Mouse (Mus musculus): ENCODE measurements around the gene Samd1. TPM values are rescaled to one million over a fixed set of nuclear protein-coding genes. Genes with fewer than 3 reads are reported as not detected.

Gene Samd1
- total RNA-seq (2021), result 10 to 100 TPM; 54.1 to 56.4 TPM
- long read RNA-seq, transcript Samd1-201 (5 exons, 2,071 nt), result major isoform, 15 of 19 reads
- long read RNA-seq, partial matches to known transcripts, result 3 of 19 reads
- long read RNA-seq, other reads (novel, unspliced or antisense), result 1 of 19 reads

DNA sequence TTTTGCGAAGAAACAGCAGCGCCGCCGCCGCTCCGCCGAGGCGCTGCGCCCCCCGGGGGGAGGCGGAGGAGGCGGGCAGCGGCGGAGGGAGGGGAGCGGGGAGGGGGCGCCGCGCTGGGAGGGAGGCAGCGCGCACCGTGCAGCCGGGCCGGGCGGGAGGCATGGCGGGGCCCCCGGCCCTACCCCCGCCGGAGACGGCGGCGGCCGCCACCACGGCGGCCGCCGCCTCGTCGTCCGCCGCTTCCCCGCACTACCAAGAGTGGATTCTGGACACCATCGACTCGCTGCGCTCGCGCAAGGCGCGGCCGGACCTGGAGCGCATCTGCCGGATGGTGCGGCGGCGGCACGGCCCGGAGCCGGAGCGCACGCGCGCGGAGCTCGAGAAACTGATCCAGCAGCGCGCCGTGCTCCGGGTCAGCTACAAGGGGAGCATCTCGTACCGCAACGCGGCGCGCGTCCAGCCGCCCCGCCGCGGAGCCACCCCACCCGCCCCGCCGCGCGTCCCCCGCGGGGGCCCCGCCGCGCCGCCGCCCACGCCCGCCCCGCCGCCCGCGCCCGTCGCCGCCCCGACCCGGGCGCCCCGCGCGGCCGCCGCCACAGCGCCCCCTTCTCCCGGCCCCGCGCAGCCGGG is at the start of gene Samd1:
Gene Samd1, plus strand, starts transcription at position 162 of the 631 bp plus-strand sequence.
- DNase-seq (ENCODE audit: low spot score in 2 of 2), result peak; percentile 53 to 69

GRCm38 (mm10) chr8:83954749-83955105 is 42.7 kb upstream of the Samd1 start:
- no peak for DNase-seq (ENCODE audit: low spot score in 2 of 2)

GRCm38 (mm10) chr8:83955106-83955957 is 42.1 kb upstream of the Samd1 start, which contains the start of the genes Gm10644 and Asf1b:
TSS of gene Gm10644 (minus strand) at chr8:83955205.
TSS of gene Asf1b (plus strand) at chr8:83955507.
- DNase-seq (ENCODE audit: low spot score in 2 of 2), result peak; percentile 94 to 97

- DNase-seq (ENCODE audit: low spot score in 2 of 2), result no peak
Observed at GRCm38 (mm10) chr8:83955958-83956218, 41.6 kb upstream of the Samd1 start.

- no peak for DNase-seq (ENCODE audit: low spot score in 2 of 2)
Observed at GRCm38 (mm10) chr8:83956789-83957188, 40.7 kb upstream of the Samd1 start.

DNA sequence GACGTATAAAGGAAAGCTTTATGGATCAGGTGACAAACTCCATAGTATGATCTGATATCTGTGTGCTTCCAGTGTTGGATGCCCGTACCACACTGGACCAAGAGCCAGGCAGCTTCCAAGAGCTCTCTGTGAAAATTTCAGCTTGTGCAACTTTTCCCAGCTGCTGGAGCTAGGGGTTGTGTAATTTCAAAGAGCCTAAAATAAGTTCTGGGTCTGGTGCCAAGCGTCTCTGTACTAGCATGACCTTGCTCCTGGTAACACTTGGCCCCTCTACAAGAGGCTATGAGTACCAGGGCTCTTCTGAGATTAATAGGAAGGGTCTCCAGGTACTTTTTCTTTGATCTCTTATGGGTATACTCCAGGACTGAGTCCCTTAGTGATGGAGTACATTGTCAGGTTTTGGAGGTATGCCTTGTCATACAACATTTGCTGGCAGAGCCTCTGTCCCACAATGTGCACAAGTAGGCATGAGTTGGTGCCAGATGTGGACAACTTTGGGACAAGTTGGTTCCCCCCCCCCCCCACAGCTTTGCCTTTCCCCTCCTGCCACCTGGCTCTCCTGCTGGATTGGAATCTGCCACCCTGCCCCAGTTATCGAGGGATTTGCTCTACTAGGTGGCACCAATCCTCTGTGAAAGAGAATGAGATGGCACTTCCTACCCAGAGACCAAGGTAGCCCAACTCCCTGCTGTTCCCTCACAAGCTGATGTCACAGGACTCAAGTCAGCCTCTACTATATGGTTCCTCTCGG is 33.3 kb upstream of the Samd1 start:
- DNase-seq (ENCODE audit: low spot score in 2 of 2), result no peak

DNA sequence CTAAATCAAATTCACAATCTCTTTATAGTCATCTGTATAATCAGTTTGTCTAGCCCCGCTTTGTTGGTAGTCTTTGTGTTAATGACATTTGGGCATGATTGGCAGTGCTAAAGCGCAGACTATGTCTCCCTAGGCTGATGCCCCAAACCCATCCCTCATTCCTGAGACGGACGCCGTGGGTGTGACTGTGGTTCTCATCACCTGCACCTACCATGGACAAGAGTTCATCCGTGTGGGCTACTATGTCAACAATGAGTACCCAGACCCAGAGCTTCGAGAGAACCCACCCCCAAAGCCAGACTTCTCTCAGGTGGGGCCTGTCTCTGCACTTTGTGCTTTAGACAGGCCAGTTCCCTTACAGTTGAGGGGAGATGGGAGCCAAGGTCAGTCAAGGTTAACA is 29.8 kb upstream of the Samd1 start:
- no peak for DNase-seq (ENCODE audit: low spot score in 2 of 2)

GRCm38 (mm10) chr8:83971121-83971520 is 26.4 kb upstream of the Samd1 start:
- no peak for DNase-seq (ENCODE audit: low spot score in 2 of 2)

- no peak for DNase-seq (ENCODE audit: low spot score in 2 of 2)
Observed at GRCm38 (mm10) chr8:83971661-83972060, 25.8 kb upstream of the Samd1 start.

DNA sequence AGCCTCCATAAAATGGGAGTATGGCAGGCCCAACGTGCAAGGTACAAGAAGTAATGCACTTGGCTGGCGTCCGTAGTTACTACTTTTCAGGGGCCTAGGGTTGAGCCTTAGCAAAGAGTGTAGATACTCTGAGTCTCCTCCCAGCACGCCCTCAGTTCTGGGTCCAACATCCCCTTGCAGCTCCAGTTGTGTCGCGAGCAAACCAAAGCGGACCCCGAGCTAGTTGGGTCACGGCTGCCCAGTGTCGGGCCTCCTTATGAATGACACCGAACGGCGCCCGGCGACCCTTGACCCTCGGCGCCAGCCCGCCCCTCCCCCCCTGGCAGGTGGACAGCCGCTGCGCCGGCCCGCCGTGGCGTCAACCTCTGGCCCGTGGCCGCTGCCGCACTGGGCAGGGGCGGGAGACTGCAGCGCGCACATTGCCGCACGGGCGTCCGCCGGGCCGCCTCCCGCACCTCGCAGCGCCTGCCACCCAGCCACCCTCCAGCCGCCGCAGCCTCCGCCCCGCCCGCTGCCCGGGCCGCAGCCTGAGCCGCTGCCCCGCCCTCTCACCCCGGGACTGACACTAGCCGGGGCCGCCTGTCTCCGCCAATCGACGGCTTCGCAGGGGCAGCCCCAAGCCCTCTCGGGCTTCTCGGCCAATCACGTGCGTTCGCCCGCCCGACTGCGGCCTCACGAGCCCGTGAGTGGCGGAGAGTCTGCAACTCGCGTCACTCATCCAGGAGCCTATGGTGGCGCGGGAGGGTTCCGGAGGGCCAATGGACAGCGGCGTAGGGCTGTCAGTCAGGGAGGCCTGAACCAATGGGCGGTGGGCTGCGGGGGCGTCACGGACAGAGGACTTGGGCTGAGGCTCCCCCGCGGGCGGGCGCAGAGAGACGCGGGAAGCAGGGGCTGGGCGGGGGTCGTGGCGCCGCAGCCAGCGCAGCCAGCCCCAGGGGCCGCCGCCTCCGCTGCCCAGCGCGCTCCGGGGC is 25.0 kb upstream of the Samd1 start, which contains the start of gene Prkaca:
Gene Prkaca, plus strand, starts transcription at position 844 of the 971 bp plus-strand sequence.
- DNase-seq (ENCODE audit: low spot score in 2 of 2), result peak; percentile 97 to 98

GRCm38 (mm10) chr8:83973161-83974031 is 24.1 kb upstream of the Samd1 start:
- peak in 1 of 2 experiments; percentile 51 for DNase-seq (ENCODE audit: low spot score in 2 of 2)

- DNase-seq (ENCODE audit: low spot score in 2 of 2), result no peak
Observed at GRCm38 (mm10) chr8:83974521-83974920, 23.0 kb upstream of the Samd1 start.

GRCm38 (mm10) chr8:83976101-83976630 is 21.3 kb upstream of the Samd1 start:
- DNase-seq (ENCODE audit: low spot score in 2 of 2), result no peak

- peak in 1 of 2 experiments; percentile 28 for DNase-seq (ENCODE audit: low spot score in 2 of 2)
Observed at GRCm38 (mm10) chr8:83976779-83977350, 20.6 kb upstream of the Samd1 start.

GRCm38 (mm10) chr8:83977646-83978045 is 19.8 kb upstream of the Samd1 start:
- no peak for DNase-seq (ENCODE audit: low spot score in 2 of 2)

DNA sequence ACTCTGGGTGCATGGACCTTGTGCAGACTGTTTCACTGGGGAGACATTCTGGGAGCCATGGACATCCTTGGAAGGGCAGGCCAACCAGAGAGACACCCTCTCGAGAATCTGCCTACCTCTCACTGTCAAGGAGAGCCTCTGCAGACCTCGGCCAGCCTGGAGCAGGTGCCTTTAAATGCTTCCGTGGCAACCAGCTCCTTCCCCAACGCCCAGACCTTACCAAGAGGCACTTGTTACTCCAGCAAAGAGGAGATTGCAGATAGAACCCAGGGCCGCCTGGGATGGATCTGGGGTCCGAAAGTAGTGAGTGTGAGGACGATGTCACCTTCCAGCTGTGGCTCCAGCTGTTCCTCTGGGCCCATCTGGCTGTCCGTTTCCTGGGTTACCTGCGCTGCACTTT is 19.3 kb upstream of the Samd1 start:
- DNase-seq (ENCODE audit: low spot score in 2 of 2), result no peak

DNA sequence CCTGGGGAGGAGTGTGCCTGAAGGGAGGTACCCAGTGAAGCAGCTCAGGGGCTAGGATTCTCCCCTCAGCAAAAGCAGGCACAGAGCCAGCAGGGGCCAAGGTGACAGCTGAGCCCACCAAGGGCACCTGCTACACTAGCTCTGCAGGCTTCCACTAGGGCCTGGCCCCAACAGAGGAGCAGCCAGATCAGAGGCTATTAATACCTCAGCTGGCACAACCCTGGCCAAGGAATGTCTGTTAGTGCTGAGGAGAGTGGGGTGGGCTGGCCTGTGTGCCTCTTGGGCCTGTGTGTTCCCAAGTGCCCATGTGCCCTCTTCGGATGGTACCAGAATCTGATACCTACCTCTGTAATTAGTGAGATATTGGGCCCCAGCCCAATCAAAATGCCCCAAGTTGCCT is 17.2 kb upstream of the Samd1 start:
- no peak for DNase-seq (ENCODE audit: low spot score in 2 of 2)

DNA sequence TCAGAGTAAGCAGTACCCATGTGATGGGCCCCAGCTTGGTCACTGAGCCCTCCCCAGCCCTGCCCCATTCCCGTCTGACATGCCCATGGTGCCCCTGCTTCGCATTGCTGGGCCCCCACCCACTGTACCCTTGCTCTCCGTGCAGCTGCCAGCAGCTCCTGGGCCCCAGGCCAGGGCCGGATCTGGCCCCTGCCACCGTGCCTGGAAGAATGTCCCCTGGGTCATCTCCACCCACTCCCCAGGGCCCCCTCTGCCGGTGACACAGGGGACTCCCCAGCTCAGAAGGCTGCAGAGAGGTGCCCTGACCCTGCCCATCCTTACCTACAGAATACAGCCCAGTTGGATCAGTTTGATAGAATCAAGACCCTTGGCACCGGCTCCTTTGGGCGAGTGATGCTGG is 16.6 kb upstream of the Samd1 start:
- DNase-seq (ENCODE audit: low spot score in 2 of 2), result no peak

DNA sequence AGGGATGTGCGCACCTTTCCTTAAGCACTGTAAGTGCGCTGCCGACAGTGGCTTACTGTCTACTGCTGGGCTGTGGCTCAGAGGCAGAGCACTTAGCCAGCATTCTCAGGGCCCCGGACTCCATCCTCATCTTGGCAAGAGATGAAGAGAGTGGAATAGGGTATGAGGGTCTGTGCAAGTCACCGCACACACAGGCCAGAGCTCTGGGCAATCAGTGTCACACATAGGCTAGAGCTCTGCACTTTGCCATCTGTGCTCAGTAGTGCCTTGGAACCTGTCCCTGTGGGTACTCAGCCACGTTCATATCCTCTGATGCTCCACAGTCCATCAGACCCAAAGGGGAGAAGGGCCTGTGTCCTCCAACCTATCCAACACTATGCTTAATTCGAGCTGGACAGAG is 15.9 kb upstream of the Samd1 start:
- DNase-seq (ENCODE audit: low spot score in 2 of 2), result no peak

Measured in layer of hippocampus, postnatal 10 days (tissue).